Mouse (Mus musculus): ENCODE results near the gene Map4k5. TPM values are rescaled to one million over a fixed set of nuclear protein-coding genes. Genes with fewer than 3 reads are reported as not detected.

Map4k5 gene
- polyA plus RNA-seq, 1 experiment from 2014 or later = 46.8 TPM

DNA sequence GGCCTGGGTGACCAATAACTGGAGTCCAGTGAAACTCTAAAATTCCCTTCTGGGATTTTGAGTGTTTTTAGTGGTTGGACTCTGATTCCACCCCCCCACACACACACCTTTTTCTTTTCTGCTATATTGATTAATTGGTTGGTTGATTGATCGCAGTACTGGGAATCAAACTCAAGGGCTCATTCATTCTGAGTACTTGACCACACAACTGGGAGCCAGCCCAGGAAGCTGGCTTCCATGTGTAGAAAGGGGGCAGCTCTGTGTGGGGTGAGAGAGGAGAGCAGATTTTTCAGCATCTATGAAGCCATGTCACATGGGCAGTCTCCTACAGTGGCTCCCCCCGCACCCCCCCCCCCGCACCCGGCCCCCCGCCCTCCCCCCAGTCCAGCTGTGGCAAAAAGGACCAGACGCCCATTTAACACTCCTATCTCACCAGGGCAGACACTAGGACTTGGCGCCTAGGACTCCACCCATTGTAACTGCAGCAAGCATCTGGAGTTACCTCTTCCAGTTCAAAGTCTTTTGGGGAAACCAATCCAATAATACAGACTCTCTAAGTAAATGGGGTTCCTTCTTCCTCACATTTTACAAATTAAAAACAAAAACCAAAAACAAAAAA, 133.6 kb downstream of the Map4k5 start:
- 51% methylated on average over 7 of the region's 7 CpGs for WGBS
- no peaks in the 10 kb centered on the region for H3K9me3 ChIP-seq (replicated peaks; ENCODE audit: control insufficient read depth, low read length)
- H3K27me3 ChIP-seq (ENCODE audit: control insufficient read depth, insufficient read depth, low read length) = no peaks in the 10 kb centered on the region
- no peak overlapping the region for H3K4me2 ChIP-seq (ENCODE audit: low read depth, low read length)
- H3K27ac ChIP-seq (replicated peaks; ENCODE audit: low read depth, low read length) = no peak overlapping the region
- no peaks in the 10 kb centered on the region for H3K4me1 ChIP-seq (ENCODE audit: control insufficient read depth, insufficient read depth, low read length)
- H3K9ac ChIP-seq (replicated peaks; ENCODE audit: low read length) = no peak overlapping the region
- DNase-seq (ENCODE audit: low spot score) = no peak
- H3K4me3 ChIP-seq (ENCODE audit: low read depth, low read length) = no peak overlapping the region
- H3K36me3 ChIP-seq (replicated peaks; ENCODE audit: control insufficient read depth, insufficient read depth, low read depth, low read length) = no peaks in the 10 kb centered on the region
- ATAC-seq (replicated peaks; ENCODE audit: insufficient number of reproducible peaks, low FRiP score, low TSS enrichment, low read depth) = no peak

DNA sequence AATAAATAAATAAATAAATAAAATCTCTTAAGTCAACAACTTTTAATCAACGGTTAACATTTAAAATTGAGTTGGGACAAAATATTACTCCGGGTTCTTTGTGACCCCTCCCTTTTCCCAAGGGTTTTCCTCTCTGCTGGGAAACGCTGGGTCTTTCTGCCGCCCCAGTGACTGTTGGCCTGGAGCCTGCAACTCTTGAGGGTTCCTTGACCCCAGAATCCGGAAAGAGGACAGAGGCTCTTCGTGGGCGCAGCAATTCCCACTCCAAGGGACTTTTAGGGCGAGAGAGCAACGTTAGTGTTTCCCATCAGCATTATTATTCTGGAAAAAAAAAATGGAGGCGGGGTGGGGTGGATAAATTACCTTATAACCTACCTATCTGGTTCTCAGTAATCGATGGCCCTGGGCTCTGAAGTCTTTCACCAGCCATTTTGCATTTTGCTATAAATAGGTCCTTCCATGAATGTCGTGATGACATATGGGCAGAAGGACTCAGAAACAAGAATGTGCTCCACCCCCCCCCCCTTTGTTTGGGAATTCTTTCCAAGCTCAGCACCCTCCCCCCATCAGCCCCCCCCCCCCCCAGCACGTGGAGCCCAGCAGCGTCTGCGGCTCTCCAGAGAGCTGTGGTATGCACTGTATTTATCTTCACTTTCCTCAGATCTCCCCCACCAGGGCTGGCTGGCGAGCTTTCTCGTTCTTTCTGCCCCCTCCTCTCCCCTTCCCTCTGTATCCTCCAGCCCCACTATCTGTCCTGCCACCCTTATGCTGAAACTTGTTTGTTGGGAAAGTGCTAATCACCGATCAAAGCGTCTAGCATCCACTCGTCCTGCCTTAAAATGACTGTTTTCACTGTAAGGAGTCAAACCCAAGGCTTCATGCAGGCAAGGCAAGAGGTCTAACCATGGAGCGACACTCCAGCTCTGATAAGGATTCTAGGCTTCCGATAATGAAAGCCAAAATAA, 134.5 kb downstream of the Map4k5 start:
- DNase-seq (ENCODE audit: low spot score) = peak; percentile 56
- Histone ChIP-seq H3K4me3 (ENCODE audit: low read depth, low read length) (no peak overlapping the region), H3K4me1 (ENCODE audit: control insufficient read depth, insufficient read depth, low read length) (no peaks in the 10 kb centered on the region), H3K9me3 (replicated peaks; ENCODE audit: control insufficient read depth, low read length) (no peaks in the 10 kb centered on the region), H3K36me3 (replicated peaks; ENCODE audit: control insufficient read depth, insufficient read depth, low read depth, low read length) (no peaks in the 10 kb centered on the region), H3K27ac (replicated peaks; ENCODE audit: low read depth, low read length) (no peak overlapping the region), H3K9ac (replicated peaks; ENCODE audit: low read length) (peak overlapping the region; percentile 38; the same call in 1 of the 2 replicates), H3K27me3 (ENCODE audit: control insufficient read depth, insufficient read depth, low read length) (no peaks in the 10 kb centered on the region), H3K4me2 (ENCODE audit: low read depth, low read length) (peak overlapping the region; percentile 35)
- 0 out of 2 replicates have a peak, but pooled peaks have one; percentile 66 for ATAC-seq (replicated peaks; ENCODE audit: insufficient number of reproducible peaks, low FRiP score, low TSS enrichment, low read depth)
- WGBS = 9% methylated on average over 22 of the region's 22 CpGs

DNA sequence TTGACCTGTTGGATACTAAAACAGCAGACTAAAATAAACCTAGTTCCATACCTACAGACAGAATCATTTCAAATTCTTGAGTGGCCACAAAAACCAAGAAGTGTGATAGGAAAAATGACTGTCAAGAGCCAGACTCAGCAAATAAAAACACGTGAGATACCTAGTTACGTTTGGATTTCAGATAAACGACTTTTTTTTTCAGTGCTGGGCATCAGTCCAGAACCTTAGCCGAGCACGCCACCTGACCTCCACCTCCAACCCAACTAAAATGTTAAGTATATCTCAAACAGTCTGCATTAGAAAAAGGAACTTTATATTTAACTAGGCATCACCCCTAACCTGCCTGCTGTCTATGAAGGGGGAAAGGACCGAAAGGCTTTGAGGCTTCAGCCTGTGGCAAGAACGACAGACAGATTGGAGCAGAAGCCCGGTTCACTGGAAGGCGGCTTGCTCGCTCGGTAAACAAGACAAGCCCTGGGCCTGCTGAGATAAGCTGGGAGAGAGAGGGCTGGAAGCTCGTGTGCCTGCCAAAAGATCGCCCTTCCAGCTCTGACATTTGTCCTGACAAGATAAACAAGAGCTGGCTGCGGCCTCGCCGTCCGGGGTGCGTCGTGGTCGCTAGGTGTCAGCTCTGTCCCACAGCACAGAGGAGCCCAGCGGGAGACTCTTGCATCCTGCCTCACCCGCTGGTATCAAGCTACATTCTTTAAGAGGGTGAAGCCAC, 135.4 kb downstream of the Map4k5 start:
- H3K27ac ChIP-seq (replicated peaks; ENCODE audit: low read depth, low read length) = no peak overlapping the region
- DNase-seq (ENCODE audit: low spot score) = peak; percentile 77
- no peak overlapping the region for H3K9ac ChIP-seq (replicated peaks; ENCODE audit: low read length)
- H3K4me1 ChIP-seq (ENCODE audit: control insufficient read depth, insufficient read depth, low read length) = no peaks in the 10 kb centered on the region
- peak; percentile 88 for ATAC-seq (replicated peaks; ENCODE audit: insufficient number of reproducible peaks, low FRiP score, low TSS enrichment, low read depth)
- H3K4me3 ChIP-seq (ENCODE audit: low read depth, low read length) = no peak overlapping the region
- H3K36me3 ChIP-seq (replicated peaks; ENCODE audit: control insufficient read depth, insufficient read depth, low read depth, low read length) = no peaks in the 10 kb centered on the region
- 16% methylated on average over 22 of the region's 22 CpGs for WGBS
- H3K9me3 ChIP-seq (replicated peaks; ENCODE audit: control insufficient read depth, low read length) = no peaks in the 10 kb centered on the region
- no peak overlapping the region for H3K4me2 ChIP-seq (ENCODE audit: low read depth, low read length)
- H3K27me3 ChIP-seq (ENCODE audit: control insufficient read depth, insufficient read depth, low read length) = no peaks in the 10 kb centered on the region

DNA sequence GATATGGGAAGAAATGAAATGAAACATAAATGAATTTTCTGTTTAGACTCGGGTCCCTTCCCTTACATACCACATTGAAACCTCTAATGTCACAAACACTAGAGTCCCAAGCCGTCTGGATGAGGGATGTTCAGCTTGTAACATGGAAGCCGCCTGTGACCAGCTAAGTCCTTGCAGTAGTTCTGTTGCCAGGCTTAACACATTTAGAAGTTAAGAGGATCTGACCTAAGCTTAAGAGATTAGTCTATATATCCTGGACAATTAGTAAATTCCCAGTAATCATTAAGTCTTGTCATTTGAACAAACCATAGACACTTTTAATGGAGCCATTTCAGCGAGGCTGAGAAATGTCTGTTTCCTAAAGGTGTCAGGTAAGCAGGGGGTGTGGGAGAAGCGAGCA, 137.0 kb downstream of the Map4k5 start:
- 83% methylated on average over 5 of the region's 5 CpGs for WGBS
- Histone ChIP-seq H3K4me3 (ENCODE audit: low read depth, low read length) (no peak overlapping the region), H3K9me3 (replicated peaks; ENCODE audit: control insufficient read depth, low read length) (no peaks in the 10 kb centered on the region), H3K36me3 (replicated peaks; ENCODE audit: control insufficient read depth, insufficient read depth, low read depth, low read length) (no peaks in the 10 kb centered on the region), H3K4me2 (ENCODE audit: low read depth, low read length) (no peak overlapping the region), H3K27me3 (ENCODE audit: control insufficient read depth, insufficient read depth, low read length) (no peaks in the 10 kb centered on the region), H3K9ac (replicated peaks; ENCODE audit: low read length) (no peak overlapping the region), H3K4me1 (ENCODE audit: control insufficient read depth, insufficient read depth, low read length) (no peaks in the 10 kb centered on the region), H3K27ac (replicated peaks; ENCODE audit: low read depth, low read length) (no peak overlapping the region)
- no peak for DNase-seq (ENCODE audit: low spot score)
- ATAC-seq (replicated peaks; ENCODE audit: insufficient number of reproducible peaks, low FRiP score, low TSS enrichment, low read depth) = no peak

DNA sequence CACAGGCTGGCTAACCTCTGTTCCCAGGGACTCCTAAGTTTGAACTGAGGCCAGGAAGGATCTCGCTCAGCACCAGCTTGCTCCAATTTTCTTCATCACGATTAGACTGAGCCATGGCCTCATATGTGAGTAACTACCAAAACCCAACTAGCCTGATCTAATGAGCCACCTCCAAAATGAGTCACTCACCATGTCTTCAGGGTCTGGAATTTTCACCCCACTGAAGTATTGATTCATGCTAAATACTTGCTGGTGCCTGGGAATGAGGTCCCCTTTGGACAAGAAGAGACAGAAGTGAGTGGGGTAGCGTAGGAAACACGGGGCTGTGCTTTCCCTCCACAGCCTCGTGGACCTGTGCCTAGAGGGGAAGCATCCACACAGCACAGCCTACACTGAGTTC, 139.1 kb downstream of the Map4k5 start:
- WGBS = 75% methylated on average over 5 of the region's 5 CpGs
- ATAC-seq (replicated peaks; ENCODE audit: insufficient number of reproducible peaks, low FRiP score, low TSS enrichment, low read depth) (no peak), DNase-seq (ENCODE audit: low spot score) (no peak)
- Histone ChIP-seq H3K36me3 (replicated peaks; ENCODE audit: control insufficient read depth, insufficient read depth, low read depth, low read length) (no peaks in the 10 kb centered on the region), H3K27ac (replicated peaks; ENCODE audit: low read depth, low read length) (no peak overlapping the region), H3K9me3 (replicated peaks; ENCODE audit: control insufficient read depth, low read length) (no peaks in the 10 kb centered on the region), H3K9ac (replicated peaks; ENCODE audit: low read length) (no peak overlapping the region), H3K27me3 (ENCODE audit: control insufficient read depth, insufficient read depth, low read length) (no peaks in the 10 kb centered on the region), H3K4me3 (ENCODE audit: low read depth, low read length) (no peak overlapping the region), H3K4me1 (ENCODE audit: control insufficient read depth, insufficient read depth, low read length) (no peaks in the 10 kb centered on the region), H3K4me2 (ENCODE audit: low read depth, low read length) (no peak overlapping the region)

MicroRNAs within 50 kb of the gene (microRNA counts, 519-probe panel; counts per million panel counts)
- microRNA mmu-miR-681 = not detected

Small RNA genes lying within 50 kb of the gene (microRNA-seq; reads per million reads assigned to microRNA genes)
- not detected for gene Mir681 (ENCODE audit: borderline number of aligned reads)

Other genes starting within 250 kb of the Map4k5 start
- gene Sos2, start 211.3 kb downstream of the Map4k5 start, polyA plus RNA-seq (2014; fragmentation: Nextera tagmentation; extraction: Ambion mirVana) = 11.3 and 13.1 TPM in 2 replicates
- 17.3 and 18.6 TPM in 2 replicates for gene L2hgdh, start 168.3 kb downstream of the Map4k5 start, polyA plus RNA-seq (2014; fragmentation: Nextera tagmentation; extraction: Ambion mirVana)
- 23.3 and 24.1 TPM in 2 replicates for gene Atp5s, start 168.2 kb downstream of the Map4k5 start, polyA plus RNA-seq (2014; fragmentation: Nextera tagmentation; extraction: Ambion mirVana)
- 0.77 and 0.98 TPM in 2 replicates for gene Cdkl1, start 101.9 kb downstream of the Map4k5 start, polyA plus RNA-seq (2014; fragmentation: Nextera tagmentation; extraction: Ambion mirVana)
- 13.3 and 18.9 TPM in 2 replicates for gene Atl1, start 586 bp downstream of the Map4k5 start, polyA plus RNA-seq (2014; fragmentation: Nextera tagmentation; extraction: Ambion mirVana)
- 10.4 and 12.5 TPM in 2 replicates for gene Sav1, start 93.8 kb upstream of the Map4k5 start, polyA plus RNA-seq (2014; fragmentation: Nextera tagmentation; extraction: Ambion mirVana)
- 10.2 and 10.3 TPM in 2 replicates for gene Nin, start 220.5 kb upstream of the Map4k5 start, polyA plus RNA-seq (2014; fragmentation: Nextera tagmentation; extraction: Ambion mirVana)